Mouse (Mus musculus) heart, postnatal 0 days (tissue): Measurements from ENCODE around the gene Olfr543. TPM values are rescaled to one million over a fixed set of nuclear protein-coding genes. Genes with fewer than 3 reads are reported as not detected.

Experiments used
- ATAC-seq: fragments of 200-750 bp; cut with Nextera tagmentation; 2 replicates; pipeline ENCODE4 v1.8.0; 2017; ENCODE audit warnings: low read depth, moderate number of reproducible peaks, moderate library complexity; ENCODE audit not compliant: insufficient read depth
- DNase-seq: peaks from one replicate; pipeline ENCODE4 v3.0.0-alpha.2; 2016; ENCODE audit warnings: low spot score
- H3K27ac ChIP-seq: fragments of 300-500 bp; sonication (generic); 2 replicates; pipeline ENCODE4 v1.5.1; 2014; ENCODE audit warnings: low read depth, mild to moderate bottlenecking
- H3K27me3 ChIP-seq: fragments of 300-500 bp; sonication (generic); 2 replicates; pipeline ENCODE4 v1.6.1; 2014; ENCODE audit warnings: low read length, mixed read lengths; ENCODE audit not compliant: control insufficient read depth, insufficient read depth
- H3K36me3 ChIP-seq: fragments of 300-500 bp; sonication (generic); replicated peaks from 2 replicates; pipeline ENCODE4 v1.6.1; 2014; ENCODE audit warnings: low read length, mixed read lengths; ENCODE audit not compliant: control insufficient read depth, insufficient read depth
- H3K4me1 ChIP-seq: fragments of 300-500 bp; sonication (generic); 2 replicates; pipeline ENCODE4 v1.6.1; 2014; ENCODE audit warnings: antibody characterized with exemption; ENCODE audit not compliant: control insufficient read depth, insufficient read depth
- H3K4me2 ChIP-seq: fragments of 300-500 bp; sonication (generic); 2 replicates; pipeline ENCODE4 v1.6.1; 2014; ENCODE audit warnings: low read depth, mild to moderate bottlenecking, low read length, moderate library complexity
- H3K4me3 ChIP-seq: fragments of 300-500 bp; sonication (generic); 2 replicates; pipeline ENCODE4 v1.5.1; 2014; ENCODE audit warnings: low read depth, low read length
- H3K9ac ChIP-seq: fragments of 300-500 bp; sonication (generic); replicated peaks from 2 replicates; pipeline ENCODE4 v1.6.1; 2014; ENCODE audit warnings: low read depth, low read length, mixed read lengths
- H3K9me3 ChIP-seq: fragments of 300-500 bp; sonication (generic); replicated peaks from 2 replicates; pipeline ENCODE4 v1.6.1; 2016; ENCODE audit warnings: low read length; ENCODE audit not compliant: control insufficient read depth
- CTCF ChIP-seq: IDR thresholded peaks from 2 replicates; pipeline ENCODE4 v1.5.1; 2016; ENCODE audit warnings: antibody characterized with exemption, control low read depth, low read depth
- EP300 ChIP-seq: IDR thresholded peaks from 2 replicates; pipeline ENCODE4 v1.6.1; 2016; ENCODE audit warnings: antibody characterized with exemption, low read depth
- WGBS: fragments of 180-500 bp; shearing (Covaris S2); extraction: QIAGEN DNeasy Blood & Tissue Kit; methylation state at CpG from one replicate; pipeline ENCODE4 v1.1.7; 2014; 5-methylcytosine and 5-hydroxymethylcytosine counted together
- polyA plus RNA-seq: library from polyadenylated mRNA; unstranded; fragments of >200 nt; fragmentation: Nextera tagmentation; extraction: Ambion mirVana; gene quantifications from 2 replicates; pipeline ENCODE4 v1.2.1, GENCODE M21; 2015
- total RNA-seq: library from RNA; depleted of rRNA; stranded (reverse); fragments of >200 nt; gene quantifications from 2 replicates; pipeline ENCODE4 v1.2.3, GENCODE M21; 2014; ENCODE audit warnings: low replicate concordance; rRNA removed

Gene Olfr543
- total and polyA plus RNA-seq, 2 experiments from 2014 or later, result not detected

DNA sequence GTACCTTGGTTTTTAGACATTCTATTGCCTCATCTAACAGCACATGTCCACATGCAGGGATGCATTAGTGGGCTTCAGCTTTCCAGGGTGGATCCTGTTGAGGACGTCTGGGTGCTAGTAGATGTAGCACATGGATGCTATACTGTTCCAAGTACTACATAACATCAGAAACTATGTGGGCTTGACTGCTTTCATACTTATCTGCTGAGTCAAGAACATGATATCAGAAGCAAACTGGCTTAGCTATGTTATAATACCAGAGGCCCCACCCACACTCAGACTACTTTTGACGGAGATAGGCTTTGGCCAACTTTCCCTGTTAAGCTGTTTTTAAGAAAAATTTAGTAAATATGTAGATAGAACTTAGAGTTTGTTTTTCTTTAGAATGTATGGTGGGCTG lies 37.2 kb downstream of the Olfr543 start:
- peaks cover 11% of the 10 kb centered on the region for H3K4me1 ChIP-seq
- ATAC-seq (no peak), DNase-seq (no peak)
- no peak overlapping the region for H3K27ac ChIP-seq
- no peaks in the 10 kb centered on the region for H3K9me3 ChIP-seq
- no peak overlapping the region for H3K4me2 ChIP-seq
- H3K36me3 ChIP-seq, result peaks cover 38% of the 10 kb centered on the region
- no peak overlapping the region for H3K9ac ChIP-seq
- WGBS, result 29% methylated on average over 2 of the region's 2 CpGs
- H3K4me3 ChIP-seq, result no peak overlapping the region
- TF ChIP-seq CTCF (no peak), EP300 (no peak)
- no peaks in the 10 kb centered on the region for H3K27me3 ChIP-seq

DNA sequence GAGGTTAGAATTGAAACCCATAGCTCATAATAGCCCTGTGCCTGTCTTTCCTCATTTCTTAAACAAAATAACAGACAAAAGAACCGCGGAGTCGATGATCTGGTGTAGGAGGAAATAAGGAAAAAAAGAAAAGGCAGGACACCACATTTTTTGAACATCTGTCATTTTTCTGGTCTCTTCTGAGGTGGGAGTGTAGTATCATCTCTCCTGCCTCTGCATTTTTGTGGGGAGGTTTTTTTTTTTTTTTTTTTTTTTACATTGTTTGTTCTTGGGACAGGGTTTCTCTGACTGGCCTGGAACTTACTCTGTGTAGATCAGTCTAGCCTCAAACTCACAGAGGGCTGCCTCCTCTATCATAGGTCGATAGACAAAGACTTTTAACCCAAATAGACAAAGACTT lies 39.0 kb downstream of the Olfr543 start:
- no peaks in the 10 kb centered on the region for H3K27me3 ChIP-seq
- H3K4me1 ChIP-seq, result peaks cover 11% of the 10 kb centered on the region
- H3K9me3 ChIP-seq, result no peaks in the 10 kb centered on the region
- 4% methylated on average over 4 of the region's 4 CpGs for WGBS
- no peak for DNase-seq
- no peak for ATAC-seq
- H3K36me3 ChIP-seq, result peaks cover 23% of the 10 kb centered on the region
- TF ChIP-seq EP300 (no peak), CTCF (no peak)
- peak overlapping the region; percentile 87 for H3K4me2 ChIP-seq
- peak overlapping the region; percentile 82 for H3K9ac ChIP-seq
- peak overlapping the region; percentile 76 for H3K27ac ChIP-seq
- H3K4me3 ChIP-seq, result peak overlapping the region; percentile 85

DNA sequence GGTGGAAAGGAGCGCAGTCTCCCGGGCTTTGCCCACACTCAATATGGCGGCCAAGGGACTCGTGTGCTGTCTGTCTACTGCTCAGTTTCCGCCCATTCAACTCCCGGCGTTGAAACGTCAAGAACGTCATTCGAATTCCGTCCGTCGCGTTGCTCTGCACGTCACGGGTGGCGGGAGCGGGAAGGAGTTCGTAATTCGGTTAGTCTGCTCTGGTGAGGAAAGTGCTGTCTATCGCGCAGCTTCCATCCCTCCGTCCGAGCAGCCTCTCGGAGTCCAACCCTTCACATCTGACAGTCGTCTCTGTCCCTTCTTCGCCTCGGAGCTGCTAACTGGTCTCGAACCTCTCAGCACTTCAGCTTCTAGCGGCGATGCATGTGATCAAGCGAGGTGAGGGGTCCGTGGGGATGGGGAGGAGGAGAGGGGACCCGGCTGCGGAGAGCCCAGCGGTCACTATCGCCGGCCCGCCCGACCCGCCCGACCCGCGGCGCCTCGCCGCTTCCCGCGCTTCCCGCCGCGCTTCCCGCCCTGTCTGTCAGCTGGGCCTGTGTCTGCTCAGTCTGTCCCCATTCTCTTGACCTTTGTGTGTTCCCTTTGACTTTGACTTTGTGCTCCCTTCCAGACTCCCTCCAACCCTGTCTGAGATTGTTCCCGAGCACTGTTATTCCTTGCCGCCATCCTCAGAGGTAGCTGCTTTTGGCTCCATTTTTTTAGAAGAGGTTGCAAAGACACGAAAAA lies 39.7 kb downstream of the Olfr543 start, which contains the start of gene Rrm1:
Gene Rrm1, plus strand, starts transcription at position 39 of the 735 bp plus-strand sequence.
- Histone ChIP-seq H3K4me3 (peak within 1 kb of the TSS; percentile 85), H3K36me3 (peaks cover 17% of the 10 kb centered on the region), H3K4me1 (peaks cover 11% of the 10 kb centered on the region), H3K27ac (peak within 1 kb of the TSS; percentile 76), H3K9ac (peak within 1 kb of the TSS; percentile 82), H3K9me3 (no peaks in the 10 kb centered on the region), H3K4me2 (peak within 1 kb of the TSS; percentile 87), H3K27me3 (no peaks in the 10 kb centered on the region)
- under 1% methylated on average over 55 of the region's 56 CpGs for WGBS
- peak; percentile 98 for ATAC-seq
- peak; percentile 98 for DNase-seq
- TF ChIP-seq CTCF, result no peak
- peak; percentile 20; the same call in 1 of the 2 replicates for TF ChIP-seq EP300

DNA sequence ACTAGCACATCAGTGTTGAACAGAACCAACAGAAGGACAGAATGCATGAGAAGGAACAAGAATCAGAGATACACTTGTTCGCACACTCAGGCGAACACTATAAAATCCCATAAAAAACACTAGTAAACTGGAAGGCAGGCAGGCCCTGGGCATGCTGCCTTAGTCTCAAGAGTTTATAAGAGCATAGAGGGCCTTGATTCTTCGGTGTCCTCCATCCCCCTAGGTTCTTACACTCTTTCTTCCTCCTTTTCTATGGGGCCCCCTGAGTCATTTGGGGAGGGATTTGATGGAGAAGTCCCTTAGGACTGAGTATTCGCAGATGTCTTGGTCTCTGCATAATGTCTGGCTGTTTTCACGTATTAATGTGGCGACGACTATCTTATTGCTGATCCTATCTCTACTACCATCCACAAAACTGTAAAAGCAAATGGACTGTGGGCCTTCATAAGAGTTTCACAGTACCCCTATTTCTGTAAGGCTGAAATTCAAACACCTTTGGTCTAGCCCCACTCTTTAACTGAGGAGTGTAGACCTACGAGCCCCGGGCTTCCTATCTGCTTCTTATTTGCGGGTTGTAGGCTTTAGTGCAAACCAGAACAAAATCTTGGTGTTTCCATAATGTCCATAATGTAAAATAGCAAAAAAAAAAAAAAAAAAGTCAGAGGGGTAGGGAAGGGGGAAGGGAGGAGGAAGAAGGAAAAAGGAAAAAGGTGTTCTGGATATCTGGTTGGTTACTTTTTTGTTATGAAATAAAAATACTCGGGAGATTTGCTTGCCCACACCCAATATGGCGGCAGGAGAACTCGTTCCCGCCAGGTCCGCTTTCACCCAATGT lies 40.4 kb downstream of the Olfr543 start:
- Histone ChIP-seq H3K4me1 (peaks cover 11% of the 10 kb centered on the region), H3K9ac (no peak overlapping the region), H3K4me2 (peak overlapping the region; percentile 50), H3K9me3 (no peaks in the 10 kb centered on the region), H3K36me3 (peaks cover 9% of the 10 kb centered on the region; the same call in 1 of the 2 replicates), H3K27ac (no peak overlapping the region), H3K4me3 (peak overlapping the region; percentile 85), H3K27me3 (no peaks in the 10 kb centered on the region)
- TF ChIP-seq CTCF (no peak), EP300 (no peak)
- 52% methylated on average over 15 of the region's 15 CpGs for WGBS
- DNase-seq, result no peak
- ATAC-seq, result no peak

DNA sequence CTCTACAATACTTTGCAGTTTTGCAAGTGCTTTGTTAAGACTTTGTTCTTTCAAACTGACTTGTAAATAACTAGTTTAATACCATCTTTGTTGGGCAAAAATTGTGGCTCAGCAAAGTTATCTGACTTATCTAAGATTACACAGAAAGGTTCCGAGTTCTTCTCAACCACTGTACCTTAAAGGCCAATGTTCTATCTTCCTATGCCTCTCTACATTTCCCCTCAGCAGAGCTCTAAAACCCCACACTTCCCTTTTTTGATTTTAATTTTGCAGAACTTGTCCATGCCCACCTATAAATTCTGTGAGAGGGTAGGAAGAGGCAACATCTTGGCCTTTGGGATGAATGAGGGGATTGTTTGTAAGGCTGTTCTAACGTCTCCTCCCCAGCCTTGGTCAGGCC lies 47.1 kb downstream of the Olfr543 start:
- TF ChIP-seq EP300, result no peak
- no peak for TF ChIP-seq CTCF
- ATAC-seq (no peak), DNase-seq (no peak)
- Histone ChIP-seq H3K27me3 (no peaks in the 10 kb centered on the region), H3K9me3 (no peaks in the 10 kb centered on the region), H3K9ac (no peak overlapping the region), H3K4me2 (no peak overlapping the region), H3K4me1 (no peaks in the 10 kb centered on the region), H3K36me3 (0 out of 2 replicates have a peak, but pooled peaks cover 6% of the 10 kb centered on the region), H3K4me3 (no peak overlapping the region), H3K27ac (no peak overlapping the region)
- 69% methylated on average over 2 of the region's 2 CpGs for WGBS

Other genes starting within 250 kb of the Olfr543 start
- gene Rhog, start 225.6 kb downstream of the Olfr543 start, total RNA-seq, result 24.6 and 31.3 TPM in 2 replicates
- gene Rhog, start 225.6 kb downstream of the Olfr543 start, polyA plus RNA-seq, result 34.7 and 36.7 TPM in 2 replicates
- 28.1 and 59.0 TPM in 2 replicates for gene Stim1, start 213.9 kb downstream of the Olfr543 start, total RNA-seq
- gene Stim1, start 213.9 kb downstream of the Olfr543 start, polyA plus RNA-seq, result 11.4 and 11.6 TPM in 2 replicates
- gene Rrm1, start 40.0 kb downstream of the Olfr543 start, total RNA-seq, result 58.2 and 102 TPM in 2 replicates
- 34.4 and 36.4 TPM in 2 replicates for gene Rrm1, start 40.0 kb downstream of the Olfr543 start, polyA plus RNA-seq
- not detected in 2 replicates for gene Olfr544, start 6.6 kb upstream of the Olfr543 start, total RNA-seq
- not detected in 2 replicates for gene Olfr544, start 6.6 kb upstream of the Olfr543 start, polyA plus RNA-seq
- not detected in 2 replicates for gene Olfr545, start 17.9 kb upstream of the Olfr543 start, total RNA-seq
- not detected in 2 replicates for gene Olfr545, start 17.9 kb upstream of the Olfr543 start, polyA plus RNA-seq
- gene Olfr547, start 53.1 kb upstream of the Olfr543 start, total RNA-seq, result not detected in 2 replicates
- not detected in 2 replicates for gene Olfr547, start 53.1 kb upstream of the Olfr543 start, polyA plus RNA-seq
- not detected in 2 replicates for gene Olfr548-ps1, start 59.2 kb upstream of the Olfr543 start, total RNA-seq
- not detected in 2 replicates for gene Olfr548-ps1, start 59.2 kb upstream of the Olfr543 start, polyA plus RNA-seq
- not detected in 2 replicates for gene Olfr549, start 68.2 kb upstream of the Olfr543 start, total RNA-seq
- not detected in 2 replicates for gene Olfr549, start 68.2 kb upstream of the Olfr543 start, polyA plus RNA-seq
- 4.0 and 5.6 TPM in 2 replicates for gene Trim21, start 83.8 kb upstream of the Olfr543 start, total RNA-seq
- gene Trim21, start 83.8 kb upstream of the Olfr543 start, polyA plus RNA-seq, result 0.22 and 0.32 TPM in 2 replicates
- gene Olfr550, start 89.8 kb upstream of the Olfr543 start, total RNA-seq, result not detected in 2 replicates
- not detected in 2 replicates for gene Olfr550, start 89.8 kb upstream of the Olfr543 start, polyA plus RNA-seq
- not detected in 2 replicates for gene Olfr551, start 110.2 kb upstream of the Olfr543 start, total RNA-seq
- gene Olfr551, start 110.2 kb upstream of the Olfr543 start, polyA plus RNA-seq, result not detected in 2 replicates
- not detected in 2 replicates for gene Olfr552, start 116.1 kb upstream of the Olfr543 start, total RNA-seq
- gene Olfr552, start 116.1 kb upstream of the Olfr543 start, polyA plus RNA-seq, result not detected in 2 replicates
- gene Olfr553, start 136.5 kb upstream of the Olfr543 start, total RNA-seq, result not detected in 2 replicates
- not detected in 2 replicates for gene Olfr553, start 136.5 kb upstream of the Olfr543 start, polyA plus RNA-seq
- not detected in 2 replicates for gene Olfr554, start 156.8 kb upstream of the Olfr543 start, total RNA-seq
- gene Olfr554, start 156.8 kb upstream of the Olfr543 start, polyA plus RNA-seq, result not detected in 2 replicates
- gene Olfr555, start 177.1 kb upstream of the Olfr543 start, total RNA-seq, result not detected in 2 replicates
- gene Olfr555, start 177.1 kb upstream of the Olfr543 start, polyA plus RNA-seq, result not detected in 2 replicates
- not detected in 2 replicates for gene Olfr556, start 183.2 kb upstream of the Olfr543 start, total RNA-seq
- gene Olfr556, start 183.2 kb upstream of the Olfr543 start, polyA plus RNA-seq, result not detected in 2 replicates
- gene Trim68, start 205.6 kb upstream of the Olfr543 start, total RNA-seq, result 10.0 and 22.4 TPM in 2 replicates
- gene Trim68, start 205.6 kb upstream of the Olfr543 start, polyA plus RNA-seq, result 8.3 and 8.9 TPM in 2 replicates
- gene Olfr557, start 214.2 kb upstream of the Olfr543 start, total RNA-seq, result not detected in 2 replicates
- not detected in 2 replicates for gene Olfr557, start 214.2 kb upstream of the Olfr543 start, polyA plus RNA-seq
- 1.2 and 1.5 TPM in 2 replicates for gene Olfr558, start 220.5 kb upstream of the Olfr543 start, total RNA-seq
- 2.2 and 2.3 TPM in 2 replicates for gene Olfr558, start 220.5 kb upstream of the Olfr543 start, polyA plus RNA-seq
- gene Olfr33, start 237.4 kb upstream of the Olfr543 start, total RNA-seq, result not detected in 2 replicates
- not detected in 2 replicates for gene Olfr33, start 237.4 kb upstream of the Olfr543 start, polyA plus RNA-seq
- not detected in 2 replicates for gene Olfr559, start 245.8 kb upstream of the Olfr543 start, total RNA-seq
- gene Olfr559, start 245.8 kb upstream of the Olfr543 start, polyA plus RNA-seq, result not detected in 2 replicates